Mouse (Mus musculus) liver, postnatal 0 days (tissue): Measurements from ENCODE around the gene Slirp.

Experiments
- CTCF ChIP-seq: sonication (generic); IDR thresholded peaks from 2 replicates; pipeline ENCODE4 v1.5.1; 2016; ENCODE audit warnings: antibody characterized with exemption, low read depth
- EP300 ChIP-seq: IDR thresholded peaks from 2 replicates; pipeline ENCODE4 v1.6.1; 2016; ENCODE audit warnings: antibody characterized with exemption, low read depth, mild to moderate bottlenecking

GRCm38 (mm10) chr12:87442177-87443114, 1.2 kb upstream of the Slirp start:
- TF ChIP-seq CTCF = no peak
- no peak for TF ChIP-seq EP300
